Mouse (Mus musculus): Measurements from ENCODE around the gene Wrap73. TPM values are rescaled to one million over a fixed set of nuclear protein-coding genes. Genes with fewer than 3 reads are reported as not detected.
A peak's percentile ranks its signal among the peaks of the same experiment; 100 is the strongest.

The Wrap73 gene
- polyA plus RNA-seq, 1 experiment from 2014 or later: 43.2 TPM

DNA sequence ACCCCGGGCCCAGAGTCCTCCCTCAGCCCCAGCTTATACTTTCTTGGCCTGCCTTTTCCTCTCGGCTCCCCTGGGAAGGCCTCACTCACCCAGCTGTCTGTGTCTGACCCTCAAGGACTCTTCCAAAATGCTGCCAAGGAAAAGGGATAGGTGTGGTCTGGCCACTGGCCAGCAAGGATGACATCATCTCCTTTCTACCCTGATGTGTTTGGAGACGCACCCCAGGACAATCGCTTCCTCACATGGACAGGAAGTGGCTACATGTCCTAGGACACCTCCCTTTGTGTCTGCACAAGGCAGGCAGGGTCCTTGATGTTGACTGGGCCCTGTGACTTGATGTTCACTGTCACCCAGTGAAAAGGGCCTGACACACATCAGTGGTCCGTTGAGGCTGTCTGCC is 63.2 kb downstream of the Wrap73 start:
- no peak overlapping the region for H3K27ac ChIP-seq (replicated peaks; ENCODE audit: low read depth, low read length)
- DNase-seq (no peak), ATAC-seq (ENCODE audit: low FRiP score, low TSS enrichment) (no peak)
- no peaks in the 10 kb centered on the region for H3K36me3 ChIP-seq (ENCODE audit: control insufficient read depth, insufficient read depth, low read length)
- no peaks in the 10 kb centered on the region for H3K4me1 ChIP-seq (ENCODE audit: control insufficient read depth, insufficient read depth, low read length)
- H3K4me3 ChIP-seq (replicated peaks; ENCODE audit: low read depth, low read length): no peak overlapping the region
- 84% methylated on average over 5 of the region's 5 CpGs for WGBS
- H3K4me2 ChIP-seq (ENCODE audit: low read length): no peak overlapping the region
- no peak overlapping the region for H3K9ac ChIP-seq (replicated peaks; ENCODE audit: low read length)
- no peaks in the 10 kb centered on the region for H3K9me3 ChIP-seq (ENCODE audit: control insufficient read depth, low read length)
- no peaks in the 10 kb centered on the region for H3K27me3 ChIP-seq (ENCODE audit: control insufficient read depth, insufficient read depth, low read length)

DNA sequence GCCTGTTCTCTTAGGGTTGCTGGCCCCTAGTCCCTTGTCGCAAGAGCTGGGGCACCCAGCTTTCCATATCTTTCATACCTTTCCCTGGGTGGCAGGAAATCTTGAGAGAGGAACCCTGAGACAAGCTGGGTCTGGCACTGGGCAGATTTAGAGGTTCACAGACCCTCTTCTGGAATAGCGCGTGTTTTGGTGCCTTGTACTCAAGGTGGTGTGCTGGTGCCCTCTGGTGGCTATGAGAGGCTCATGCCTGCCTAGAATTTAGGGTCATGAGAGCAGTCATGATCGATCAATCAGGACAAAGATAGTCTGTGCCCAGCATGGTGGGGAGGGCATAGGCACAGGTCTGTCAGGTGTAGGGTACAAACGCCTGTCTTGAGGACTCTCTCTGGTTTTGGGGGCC is 65.1 kb downstream of the Wrap73 start:
- WGBS: 13% methylated on average over 5 of the region's 5 CpGs

DNA sequence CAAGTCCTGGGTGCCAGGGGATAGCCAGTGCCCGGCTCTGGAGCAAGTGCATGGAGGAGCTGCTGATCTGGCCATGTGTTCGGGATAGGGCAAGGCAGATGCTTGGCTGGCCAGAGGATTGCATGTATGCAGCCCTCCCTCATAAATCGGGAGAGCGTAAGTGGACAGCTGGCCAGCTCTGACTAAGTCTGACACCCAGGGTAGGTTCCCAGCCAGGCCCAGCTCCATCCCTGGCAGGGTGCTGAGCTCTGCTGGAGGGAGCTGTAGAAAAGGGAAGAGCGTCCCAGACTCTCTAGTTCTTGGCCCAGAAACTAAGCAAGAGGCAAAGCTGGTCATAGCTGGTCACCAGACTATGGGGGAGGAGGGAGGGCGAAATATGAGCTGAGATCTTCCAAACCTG is 66.9 kb downstream of the Wrap73 start:
- H3K27ac ChIP-seq (replicated peaks; ENCODE audit: low read depth, low read length): no peak overlapping the region
- no peak overlapping the region for H3K9ac ChIP-seq (replicated peaks; ENCODE audit: low read length)
- H3K36me3 ChIP-seq (ENCODE audit: control insufficient read depth, insufficient read depth, low read length): no peaks in the 10 kb centered on the region
- no peak overlapping the region for H3K4me3 ChIP-seq (replicated peaks; ENCODE audit: low read depth, low read length)
- ATAC-seq (ENCODE audit: low FRiP score, low TSS enrichment): no peak
- no peak for DNase-seq
- H3K4me2 ChIP-seq (ENCODE audit: low read length): no peak overlapping the region
- H3K27me3 ChIP-seq (ENCODE audit: control insufficient read depth, insufficient read depth, low read length): no peaks in the 10 kb centered on the region
- H3K9me3 ChIP-seq (ENCODE audit: control insufficient read depth, low read length): no peaks in the 10 kb centered on the region
- H3K4me1 ChIP-seq (ENCODE audit: control insufficient read depth, insufficient read depth, low read length): no peaks in the 10 kb centered on the region
- WGBS: 73% methylated on average over 6 of the region's 6 CpGs

More for the DNA sequence above, 65.1 kb downstream of the Wrap73 start:
- Histone ChIP-seq H3K9me3 (ENCODE audit: control insufficient read depth, low read length) (no peaks in the 10 kb centered on the region), H3K27ac (replicated peaks; ENCODE audit: low read depth, low read length) (no peak overlapping the region), H3K27me3 (ENCODE audit: control insufficient read depth, insufficient read depth, low read length) (no peaks in the 10 kb centered on the region), H3K36me3 (ENCODE audit: control insufficient read depth, insufficient read depth, low read length) (no peaks in the 10 kb centered on the region), H3K4me3 (replicated peaks; ENCODE audit: low read depth, low read length) (no peak overlapping the region), H3K4me1 (ENCODE audit: control insufficient read depth, insufficient read depth, low read length) (no peaks in the 10 kb centered on the region), H3K4me2 (ENCODE audit: low read length) (no peak overlapping the region), H3K9ac (replicated peaks; ENCODE audit: low read length) (no peak overlapping the region)
- DNase-seq (peak; percentile 92), ATAC-seq (ENCODE audit: low FRiP score, low TSS enrichment) (no peak; the same call in 1 of the 2 replicates)

DNA sequence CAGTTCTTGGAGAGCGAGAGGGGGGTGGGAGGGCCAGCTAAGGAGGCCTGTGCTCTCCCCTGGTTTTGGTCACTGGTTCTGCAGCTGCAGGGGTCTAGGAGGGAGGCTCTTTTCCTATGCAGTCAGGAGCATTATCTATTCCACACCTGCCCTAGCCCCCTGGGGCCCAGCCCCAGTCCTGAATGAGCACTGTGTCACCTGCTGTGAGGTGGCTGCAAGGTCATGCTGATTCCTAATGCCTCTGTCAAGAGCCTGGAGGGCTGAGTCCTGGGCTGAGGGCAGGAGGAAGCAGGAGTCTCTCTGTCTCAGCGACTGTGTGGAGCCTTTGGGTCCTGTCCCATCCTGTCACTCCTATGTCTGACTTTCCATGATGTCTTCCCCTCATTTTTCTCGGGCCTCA is 67.7 kb downstream of the Wrap73 start:
- WGBS: 16% methylated on average over 3 of the region's 3 CpGs

DNA sequence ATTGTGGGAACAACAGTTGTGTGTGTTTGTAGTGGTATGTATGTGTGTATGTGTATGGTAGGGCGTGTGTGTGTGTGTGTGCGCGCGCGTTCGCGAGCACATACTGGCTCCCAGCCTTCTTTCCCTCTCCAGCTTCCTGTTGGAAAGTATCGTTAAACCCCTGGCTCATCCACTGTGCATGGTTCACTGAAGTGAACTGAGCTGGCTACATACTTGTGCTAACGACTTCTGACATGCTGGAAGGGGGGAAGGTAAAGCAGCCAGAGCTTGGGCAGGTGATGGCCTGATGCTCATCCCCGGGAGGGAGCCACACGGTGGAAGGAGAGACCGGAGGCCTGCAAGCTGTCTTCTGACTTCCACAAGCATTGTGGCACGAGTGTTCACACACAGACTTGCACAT is 69.3 kb downstream of the Wrap73 start:
- H3K4me2 ChIP-seq (ENCODE audit: low read length): no peak overlapping the region
- H3K9me3 ChIP-seq (ENCODE audit: control insufficient read depth, low read length): no peaks in the 10 kb centered on the region
- DNase-seq (no peak), ATAC-seq (ENCODE audit: low FRiP score, low TSS enrichment) (no peak)
- H3K4me3 ChIP-seq (replicated peaks; ENCODE audit: low read depth, low read length): no peak overlapping the region
- no peak overlapping the region for H3K9ac ChIP-seq (replicated peaks; ENCODE audit: low read length)
- 88% methylated on average over 13 of the region's 13 CpGs for WGBS
- no peaks in the 10 kb centered on the region for H3K36me3 ChIP-seq (ENCODE audit: control insufficient read depth, insufficient read depth, low read length)
- H3K27ac ChIP-seq (replicated peaks; ENCODE audit: low read depth, low read length): no peak overlapping the region
- no peaks in the 10 kb centered on the region for H3K27me3 ChIP-seq (ENCODE audit: control insufficient read depth, insufficient read depth, low read length)
- H3K4me1 ChIP-seq (ENCODE audit: control insufficient read depth, insufficient read depth, low read length): no peaks in the 10 kb centered on the region

More for the DNA sequence above, 67.7 kb downstream of the Wrap73 start:
- Histone ChIP-seq H3K27me3 (ENCODE audit: control insufficient read depth, insufficient read depth, low read length) (no peaks in the 10 kb centered on the region), H3K9ac (replicated peaks; ENCODE audit: low read length) (no peak overlapping the region), H3K27ac (replicated peaks; ENCODE audit: low read depth, low read length) (no peak overlapping the region), H3K4me1 (ENCODE audit: control insufficient read depth, insufficient read depth, low read length) (no peaks in the 10 kb centered on the region), H3K4me2 (ENCODE audit: low read length) (no peak overlapping the region), H3K4me3 (replicated peaks; ENCODE audit: low read depth, low read length) (no peak overlapping the region), H3K9me3 (ENCODE audit: control insufficient read depth, low read length) (no peaks in the 10 kb centered on the region), H3K36me3 (ENCODE audit: control insufficient read depth, insufficient read depth, low read length) (no peaks in the 10 kb centered on the region)
- ATAC-seq (ENCODE audit: low FRiP score, low TSS enrichment) (no peak), DNase-seq (no peak)

DNA sequence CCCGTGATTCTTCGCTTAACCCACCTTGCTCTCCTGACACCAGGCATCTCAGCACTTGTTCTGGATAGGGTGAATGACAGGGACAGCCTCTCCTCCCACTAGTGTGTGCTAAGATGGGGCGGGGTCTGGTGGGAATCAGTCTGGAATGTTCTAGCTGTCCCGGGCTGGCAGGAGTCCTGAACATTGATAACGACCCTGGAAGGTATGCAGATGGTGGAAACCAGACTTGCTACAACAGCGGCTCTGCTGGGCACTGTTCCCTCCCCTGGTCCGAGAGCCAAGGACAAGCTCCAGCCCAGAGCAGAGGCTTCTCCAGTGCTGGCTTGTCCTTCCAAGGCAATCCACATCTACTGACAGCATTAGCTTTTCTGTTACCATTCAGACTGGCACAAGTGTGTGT is 71.4 kb downstream of the Wrap73 start:
- WGBS: 80% methylated on average over 7 of the region's 7 CpGs
- Histone ChIP-seq H3K27me3 (ENCODE audit: control insufficient read depth, insufficient read depth, low read length) (no peaks in the 10 kb centered on the region), H3K27ac (replicated peaks; ENCODE audit: low read depth, low read length) (no peak overlapping the region), H3K9me3 (ENCODE audit: control insufficient read depth, low read length) (no peaks in the 10 kb centered on the region), H3K9ac (replicated peaks; ENCODE audit: low read length) (no peak overlapping the region), H3K36me3 (ENCODE audit: control insufficient read depth, insufficient read depth, low read length) (no peaks in the 10 kb centered on the region), H3K4me3 (replicated peaks; ENCODE audit: low read depth, low read length) (no peak overlapping the region), H3K4me2 (ENCODE audit: low read length) (no peak overlapping the region), H3K4me1 (ENCODE audit: control insufficient read depth, insufficient read depth, low read length) (no peaks in the 10 kb centered on the region)
- ATAC-seq (ENCODE audit: low FRiP score, low TSS enrichment) (no peak), DNase-seq (no peak)

DNA sequence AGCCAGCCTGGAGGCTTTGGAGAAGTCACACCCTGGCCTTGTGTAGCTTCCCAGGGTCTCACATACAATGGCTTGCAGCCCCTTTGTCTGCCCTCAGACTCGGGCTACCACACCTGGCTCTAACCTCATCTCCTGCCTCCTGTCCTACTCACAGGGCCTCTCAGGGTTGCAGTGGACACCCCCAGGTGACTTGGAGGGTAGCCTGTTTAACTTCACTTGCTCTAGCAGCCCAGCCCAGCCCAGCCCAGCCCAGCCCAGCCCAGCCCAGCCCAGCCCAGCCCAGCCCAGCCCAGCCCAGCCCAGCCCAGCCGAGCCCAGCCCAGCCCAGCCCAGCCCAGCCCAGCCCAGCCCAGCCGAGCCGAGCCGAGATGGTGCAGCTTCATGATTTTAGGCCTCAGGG is 71.9 kb downstream of the Wrap73 start:
- no peak overlapping the region for H3K4me3 ChIP-seq (replicated peaks; ENCODE audit: low read depth, low read length)
- no peaks in the 10 kb centered on the region for H3K9me3 ChIP-seq (ENCODE audit: control insufficient read depth, low read length)
- ATAC-seq (ENCODE audit: low FRiP score, low TSS enrichment) (no peak), DNase-seq (no peak)
- no peak overlapping the region for H3K27ac ChIP-seq (replicated peaks; ENCODE audit: low read depth, low read length)
- no peaks in the 10 kb centered on the region for H3K36me3 ChIP-seq (ENCODE audit: control insufficient read depth, insufficient read depth, low read length)
- no peak overlapping the region for H3K9ac ChIP-seq (replicated peaks; ENCODE audit: low read length)
- 31% methylated on average over 5 of the region's 5 CpGs for WGBS
- H3K4me1 ChIP-seq (ENCODE audit: control insufficient read depth, insufficient read depth, low read length): no peaks in the 10 kb centered on the region
- H3K4me2 ChIP-seq (ENCODE audit: low read length): no peak overlapping the region
- no peaks in the 10 kb centered on the region for H3K27me3 ChIP-seq (ENCODE audit: control insufficient read depth, insufficient read depth, low read length)

Other genes with a start within 250 kb of the Wrap73 start
- 63.3 and 63.7 TPM in 2 replicates for gene A430005L14Rik, start 185.1 kb upstream of the Wrap73 start, polyA plus RNA-seq (2014; fragmentation: Nextera tagmentation; extraction: Ambion mirVana)
- 7.9 and 9.1 TPM in 2 replicates for gene Dffb, start 167.2 kb upstream of the Wrap73 start, polyA plus RNA-seq (2014; fragmentation: Nextera tagmentation; extraction: Ambion mirVana)
- 15.3 and 19.7 TPM in 2 replicates for gene Cep104, start 167.2 kb upstream of the Wrap73 start, polyA plus RNA-seq (2014; fragmentation: Nextera tagmentation; extraction: Ambion mirVana)
- gene Lrrc47, start 130.6 kb upstream of the Wrap73 start, polyA plus RNA-seq (2014; fragmentation: Nextera tagmentation; extraction: Ambion mirVana): 12.7 and 13.5 TPM in 2 replicates
- 6.3 and 7.7 TPM in 2 replicates for gene Smim1, start 116.1 kb upstream of the Wrap73 start, polyA plus RNA-seq (2014; fragmentation: Nextera tagmentation; extraction: Ambion mirVana)
- gene Ccdc27, start 99.7 kb upstream of the Wrap73 start, polyA plus RNA-seq (2014; fragmentation: Nextera tagmentation; extraction: Ambion mirVana): not detected in 2 replicates
- 0.20 and 0.59 TPM in 2 replicates for gene Trp73, start 2.2 kb upstream of the Wrap73 start, polyA plus RNA-seq (2014; fragmentation: Nextera tagmentation; extraction: Ambion mirVana)
- 203 and 208 TPM in 2 replicates for gene Tprgl, start 18.3 kb downstream of the Wrap73 start, polyA plus RNA-seq (2014; fragmentation: Nextera tagmentation; extraction: Ambion mirVana)
- gene Megf6, start 28.4 kb downstream of the Wrap73 start, polyA plus RNA-seq (2014; fragmentation: Nextera tagmentation; extraction: Ambion mirVana): 6.9 and 8.4 TPM in 2 replicates
- 0.74 and 0.93 TPM in 2 replicates for gene Arhgef16, start 159.3 kb downstream of the Wrap73 start, polyA plus RNA-seq (2014; fragmentation: Nextera tagmentation; extraction: Ambion mirVana)
- not detected in 2 replicates for gene B230104I21Rik, start 193.8 kb downstream of the Wrap73 start, polyA plus RNA-seq (2014; fragmentation: Nextera tagmentation; extraction: Ambion mirVana)

Measured in midbrain, embryonic 14.5 days (tissue).